Mouse (Mus musculus) lung, embryonic 14.5 days (tissue): ENCODE data around the gene Ninj2. TPM values are rescaled to one million over a fixed set of nuclear protein-coding genes. Genes with fewer than 3 reads are reported as not detected.

Experiments used
- ATAC-seq: fragments of 200-750 bp; cut with Nextera tagmentation; 2 replicates; pipeline ENCODE4 v1.8.0; 2017; ENCODE audit warnings: mild to moderate bottlenecking, moderate TSS enrichment, moderate library complexity; ENCODE audit not compliant: insufficient read depth
- DNase-seq: peaks from one replicate; pipeline ENCODE4 v3.0.0-alpha.2; 2015
- H3K27ac ChIP-seq: fragments of 300-500 bp; sonication (generic); 2 replicates; pipeline ENCODE4 v1.5.1; 2014; ENCODE audit warnings: low read depth, mild to moderate bottlenecking, moderate library complexity
- H3K27me3 ChIP-seq: fragments of 300-500 bp; sonication (generic); 2 replicates; pipeline ENCODE4 v1.6.1; 2014; ENCODE audit warnings: low read length, control low read depth; ENCODE audit not compliant: insufficient read depth
- H3K36me3 ChIP-seq: fragments of 300-500 bp; sonication (generic); 2 replicates; pipeline ENCODE4 v1.6.1; 2014; ENCODE audit warnings: control low read depth; ENCODE audit not compliant: insufficient read depth
- H3K4me1 ChIP-seq: fragments of 300-500 bp; sonication (generic); 2 replicates; pipeline ENCODE4 v1.6.1; 2014; ENCODE audit warnings: antibody characterized with exemption, control low read depth; ENCODE audit not compliant: insufficient read depth
- H3K4me2 ChIP-seq: fragments of 300-500 bp; sonication (generic); 2 replicates; pipeline ENCODE4 v1.6.1; 2014; ENCODE audit warnings: mild to moderate bottlenecking
- H3K4me3 ChIP-seq: fragments of 300-500 bp; sonication (generic); 2 replicates; pipeline ENCODE4 v1.5.1; 2014; ENCODE audit warnings: low read depth, low read length
- H3K9ac ChIP-seq: fragments of 300-500 bp; sonication (generic); 2 replicates; pipeline ENCODE4 v1.6.1; 2014
- H3K9me3 ChIP-seq: fragments of 300-500 bp; sonication (generic); 2 replicates; pipeline ENCODE4 v1.6.1; 2016; ENCODE audit warnings: low read depth, low read length, control low read depth
- CTCF ChIP-seq: IDR thresholded peaks from 2 replicates; pipeline ENCODE4 v1.5.1; 2016; ENCODE audit warnings: antibody characterized with exemption, low read depth
- WGBS: fragments of 180-500 bp; shearing (Covaris S2); extraction: QIAGEN DNeasy Blood & Tissue Kit; methylation state at CpG from one replicate; pipeline ENCODE4 v1.1.7; 2014; 5-methylcytosine and 5-hydroxymethylcytosine counted together
- polyA plus RNA-seq: library from polyadenylated mRNA; unstranded; fragments of >200 nt; fragmentation: Nextera tagmentation; extraction: Ambion mirVana; gene quantifications from 2 replicates; pipeline ENCODE4 v1.2.1, GENCODE M21; 2014

Ninj2 gene
- polyA plus RNA-seq, 1 experiment from 2014 or later: 0.30 TPM

DNA sequence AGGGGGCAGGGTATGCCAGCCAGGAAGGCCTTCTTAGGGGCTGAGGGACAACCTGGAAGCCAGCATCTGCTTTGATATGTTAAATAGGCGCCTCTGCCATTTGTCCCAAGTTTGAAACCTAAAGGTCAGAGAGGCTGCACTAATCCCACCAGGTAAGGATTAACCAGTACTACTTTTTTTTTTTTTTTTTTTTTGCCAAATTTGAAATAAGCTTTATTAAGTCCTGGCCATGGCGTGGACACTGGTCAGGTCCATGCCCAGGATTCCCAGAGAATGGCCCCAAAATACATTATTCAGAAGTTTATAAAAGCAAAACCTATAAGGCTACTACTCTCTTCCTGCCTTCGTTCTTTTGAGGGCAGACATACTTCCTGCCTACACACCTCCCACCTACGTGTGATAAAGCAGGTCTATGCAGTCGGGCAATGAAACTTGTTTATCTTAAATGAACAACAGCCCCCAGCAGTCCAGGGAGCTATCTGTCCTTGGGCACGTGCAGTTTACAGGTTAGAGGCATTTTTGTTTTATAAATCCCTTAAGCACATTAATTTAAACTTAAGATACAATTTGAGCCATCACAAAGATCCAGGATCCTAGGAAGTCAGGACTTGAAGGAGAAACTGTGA, 27.5 kb upstream of the Ninj2 start:
- Histone ChIP-seq H3K4me2 (no peak overlapping the region), H3K9ac (no peak overlapping the region), H3K27ac (no peak overlapping the region), H3K9me3 (no peaks in the 10 kb centered on the region), H3K4me1 (no peaks in the 10 kb centered on the region), H3K36me3 (no peaks in the 10 kb centered on the region), H3K27me3 (no peaks in the 10 kb centered on the region), H3K4me3 (no peak overlapping the region)
- no peak for DNase-seq
- 53% methylated on average over 6 of the region's 6 CpGs for WGBS
- no peak for ATAC-seq
- TF ChIP-seq CTCF: no peak

GRCm38 (mm10) chr6:120069546-120069945, 23.6 kb upstream of the Ninj2 start:
- WGBS: 85% methylated on average over 3 of the region's 3 CpGs
- no peak for DNase-seq
- Histone ChIP-seq H3K36me3 (no peaks in the 10 kb centered on the region), H3K9ac (no peak overlapping the region), H3K9me3 (no peaks in the 10 kb centered on the region), H3K4me1 (no peaks in the 10 kb centered on the region), H3K4me3 (no peak overlapping the region), H3K4me2 (no peak overlapping the region), H3K27ac (no peak overlapping the region), H3K27me3 (no peaks in the 10 kb centered on the region)
- TF ChIP-seq CTCF: no peak
- no peak for ATAC-seq

GRCm38 (mm10) chr6:120072630-120073029, 20.5 kb upstream of the Ninj2 start:
- 79% methylated on average over 2 of the region's 2 CpGs for WGBS
- no peaks in the 10 kb centered on the region for H3K36me3 ChIP-seq
- H3K9me3 ChIP-seq: no peaks in the 10 kb centered on the region
- no peak for ATAC-seq
- no peak overlapping the region for H3K27ac ChIP-seq
- H3K27me3 ChIP-seq: no peaks in the 10 kb centered on the region
- DNase-seq: peak; percentile 24
- H3K4me1 ChIP-seq: no peaks in the 10 kb centered on the region
- no peak for TF ChIP-seq CTCF
- no peak overlapping the region for H3K4me2 ChIP-seq
- H3K9ac ChIP-seq: no peak overlapping the region
- H3K4me3 ChIP-seq: no peak overlapping the region

DNA sequence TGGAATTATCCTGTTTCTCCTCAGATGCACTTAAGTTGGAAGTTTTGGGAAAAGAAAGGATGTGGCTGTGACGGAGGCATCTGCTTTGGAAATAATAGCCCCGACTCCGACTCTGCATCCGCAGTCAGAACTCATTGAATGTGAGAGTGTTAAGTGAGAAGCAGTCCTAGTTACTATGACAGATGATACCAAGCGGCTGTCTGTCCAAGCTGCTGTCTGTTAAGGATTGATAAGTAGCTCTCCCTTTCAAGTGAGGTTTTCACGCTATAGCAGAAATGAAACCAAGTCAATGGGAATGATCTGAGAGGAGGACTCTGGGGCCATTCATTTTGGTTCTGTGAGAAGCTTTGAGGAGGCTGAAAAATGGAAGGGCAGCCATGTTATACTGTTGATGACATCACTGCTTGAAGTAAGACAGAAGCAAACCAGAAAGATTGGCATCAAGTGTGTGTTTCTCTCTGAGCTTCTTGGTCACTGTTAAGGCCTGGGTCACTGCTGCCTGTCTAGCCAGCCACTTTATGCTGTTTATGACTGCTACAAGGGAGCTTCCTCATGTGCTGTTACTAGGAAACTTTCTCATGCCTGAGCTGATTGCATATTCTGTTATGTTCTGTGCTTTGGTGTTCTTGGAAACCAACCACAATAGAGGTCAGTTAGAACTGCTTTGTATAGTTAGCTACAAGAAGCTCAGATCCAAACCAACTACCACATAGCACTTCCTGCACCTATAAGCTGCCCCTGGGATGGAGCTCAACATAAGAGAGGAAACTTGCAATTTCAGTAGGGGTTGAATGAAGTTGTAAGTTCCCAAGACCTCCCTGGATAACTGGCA, 16.3 kb upstream of the Ninj2 start:
- no peak for TF ChIP-seq CTCF
- Histone ChIP-seq H3K9me3 (no peaks in the 10 kb centered on the region), H3K9ac (no peak overlapping the region), H3K4me3 (no peak overlapping the region), H3K4me2 (no peak overlapping the region), H3K27me3 (no peaks in the 10 kb centered on the region), H3K36me3 (no peaks in the 10 kb centered on the region), H3K27ac (no peak overlapping the region), H3K4me1 (no peaks in the 10 kb centered on the region)
- WGBS: 62% methylated on average over 6 of the region's 6 CpGs
- ATAC-seq: no peak
- no peak for DNase-seq

- Histone ChIP-seq H3K27me3 (no peaks in the 10 kb centered on the region), H3K4me2 (no peak overlapping the region), H3K9ac (no peak overlapping the region), H3K27ac (no peak overlapping the region), H3K4me1 (no peaks in the 10 kb centered on the region), H3K4me3 (no peak overlapping the region), H3K36me3 (no peaks in the 10 kb centered on the region), H3K9me3 (no peaks in the 10 kb centered on the region)
- DNase-seq (no peak), ATAC-seq (no peak)
- 79% methylated on average over 10 of the region's 10 CpGs for WGBS
- no peak for TF ChIP-seq CTCF
Measured at GRCm38 (mm10) chr6:120079547-120079946, 13.6 kb upstream of the Ninj2 start.

- no peaks in the 10 kb centered on the region for H3K9me3 ChIP-seq
- H3K4me2 ChIP-seq: no peak overlapping the region
- no peak for TF ChIP-seq CTCF
- no peaks in the 10 kb centered on the region for H3K4me1 ChIP-seq
- DNase-seq (no peak), ATAC-seq (no peak)
- no peaks in the 10 kb centered on the region for H3K27me3 ChIP-seq
- no peaks in the 10 kb centered on the region for H3K36me3 ChIP-seq
- H3K9ac ChIP-seq: no peak overlapping the region
- no peak overlapping the region for H3K4me3 ChIP-seq
- 71% methylated on average over 4 of the region's 4 CpGs for WGBS
- H3K27ac ChIP-seq: no peak overlapping the region
Measured at GRCm38 (mm10) chr6:120081516-120081915, 11.6 kb upstream of the Ninj2 start.

GRCm38 (mm10) chr6:120082251-120082950, 10.7 kb upstream of the Ninj2 start:
- Histone ChIP-seq H3K9ac (no peak overlapping the region), H3K4me3 (no peak overlapping the region), H3K9me3 (no peaks in the 10 kb centered on the region), H3K36me3 (no peaks in the 10 kb centered on the region), H3K27ac (no peak overlapping the region), H3K4me2 (no peak overlapping the region), H3K4me1 (no peaks in the 10 kb centered on the region), H3K27me3 (no peaks in the 10 kb centered on the region)
- TF ChIP-seq CTCF: no peak
- 86% methylated on average over 6 of the region's 6 CpGs for WGBS
- ATAC-seq (no peak), DNase-seq (no peak)
